Mouse (Mus musculus) kidney, postnatal 10 days (tissue): Measurements from ENCODE around the gene Leo1.
A peak's percentile ranks its signal among the peaks of the same experiment; 100 is the strongest.

Experiments
- DNase-seq: peaks from one replicate; pipeline ENCODE4 v3.0.0; 2021; ENCODE audit warnings: mixed read lengths

Leo1 gene

DNA sequence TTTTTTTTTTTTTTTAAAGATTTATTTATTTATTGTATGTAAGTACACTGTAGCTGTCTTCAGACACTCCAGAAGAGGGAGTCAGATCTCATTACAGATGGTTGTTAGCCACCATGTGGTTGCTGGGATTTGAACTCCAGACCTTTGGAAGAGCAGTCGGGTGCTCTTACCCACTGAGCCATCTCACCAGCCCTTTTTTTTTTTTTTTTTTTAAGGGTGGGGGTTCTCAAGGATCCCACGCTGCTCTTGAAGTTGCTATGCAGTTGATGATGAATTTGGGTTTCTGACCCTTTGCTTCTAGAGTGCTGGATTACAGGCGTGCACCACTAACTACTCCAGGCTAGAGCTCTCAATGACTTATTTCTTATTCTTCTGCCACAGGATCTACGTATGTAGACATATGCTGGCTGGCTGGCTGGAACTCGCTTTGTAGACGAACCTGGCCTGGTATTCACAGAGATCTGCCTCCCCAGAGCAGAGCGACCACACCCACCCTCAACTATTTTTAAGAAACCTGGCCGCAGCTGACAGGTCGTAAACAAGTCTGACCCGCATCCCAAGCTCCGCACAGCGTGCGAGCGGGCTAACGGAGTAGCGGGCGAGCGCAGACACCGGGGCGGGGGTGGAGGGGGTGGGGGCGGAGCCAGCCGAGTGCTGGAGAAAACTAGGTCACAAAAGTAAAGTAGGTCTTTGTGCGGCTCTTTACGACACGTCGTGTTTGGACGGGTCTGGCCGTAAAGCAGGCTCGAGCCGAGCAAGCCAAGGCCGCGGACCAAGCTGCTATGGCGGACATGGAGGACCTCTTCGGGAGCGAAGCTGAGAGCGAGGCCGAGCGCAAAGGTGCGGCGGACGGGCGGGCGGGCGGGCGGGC is at the start of gene Leo1:
Leo1 (plus strand) TSS at position 729 of the 871 bp plus-strand sequence.
- peak; percentile 92 for DNase-seq

DNA sequence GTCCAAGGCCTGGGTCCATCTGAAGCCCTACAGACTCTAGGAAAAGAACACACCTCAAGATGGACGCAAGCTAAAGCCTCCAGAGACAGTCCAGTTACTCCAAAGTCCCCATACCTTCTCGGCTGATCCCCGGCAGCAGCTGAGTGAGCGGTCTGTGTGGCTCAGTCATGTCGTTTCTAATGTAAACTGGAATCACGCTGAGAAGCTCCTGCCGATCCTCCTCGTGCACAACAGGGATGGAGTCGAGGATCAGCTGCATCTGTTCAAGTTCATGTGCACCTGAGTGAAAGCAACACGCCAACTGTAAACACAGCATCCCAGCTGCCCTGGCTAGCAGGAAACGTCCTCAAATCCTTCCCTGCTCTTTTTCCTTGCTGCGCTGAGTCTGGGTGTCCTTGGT is 48.1 kb upstream of the Leo1 start:
- DNase-seq = no peak

- DNase-seq = no peak
Observed at GRCm38 (mm10) chr9:75395971-75396370, 45.4 kb upstream of the Leo1 start.

DNA sequence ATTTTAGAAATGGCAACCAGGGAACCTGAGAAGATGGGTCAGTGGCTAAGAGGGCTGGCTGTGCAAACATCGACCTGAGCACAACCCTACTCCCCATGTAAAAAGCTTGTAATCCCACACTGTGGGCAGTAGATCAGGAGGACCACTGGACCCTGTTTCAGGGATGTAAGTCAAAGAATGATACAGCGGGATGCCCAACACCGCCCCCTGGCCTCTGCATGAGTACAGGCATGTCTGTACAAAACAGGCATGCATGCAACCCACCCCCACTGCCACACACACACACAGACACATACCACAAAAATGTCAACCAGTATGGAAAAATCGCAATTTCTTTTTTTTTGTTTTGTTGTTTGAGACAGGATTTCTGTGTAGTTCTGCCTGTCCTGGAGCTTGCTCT is 42.3 kb upstream of the Leo1 start:
- DNase-seq = no peak

DNA sequence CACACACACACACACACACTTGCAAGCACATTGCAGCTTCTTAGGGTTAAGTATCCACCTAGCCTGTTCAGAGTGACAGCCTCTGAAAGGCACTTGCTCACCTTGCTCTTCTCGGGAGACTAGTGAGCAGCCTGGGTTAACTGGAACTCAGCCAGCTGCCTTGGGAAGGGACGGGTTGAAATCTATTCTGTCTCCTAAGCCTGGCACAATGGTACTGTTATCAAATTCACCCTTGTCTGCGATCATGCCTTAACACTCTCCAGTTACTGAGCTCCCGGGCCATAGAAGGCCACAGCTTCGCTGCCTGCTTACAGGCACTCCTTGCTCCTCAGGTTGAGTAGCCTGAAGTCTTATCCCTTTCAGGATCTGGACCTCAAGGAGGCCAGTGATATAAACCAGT is 40.7 kb upstream of the Leo1 start:
- no peak for DNase-seq

- no peak for DNase-seq
Observed at GRCm38 (mm10) chr9:75401593-75402504, 39.5 kb upstream of the Leo1 start.

GRCm38 (mm10) chr9:75403520-75403919 is 37.8 kb upstream of the Leo1 start:
- DNase-seq = no peak

GRCm38 (mm10) chr9:75406121-75406520 is 35.2 kb upstream of the Leo1 start:
- no peak for DNase-seq

GRCm38 (mm10) chr9:75407803-75408202 is 33.5 kb upstream of the Leo1 start:
- DNase-seq = peak; percentile 57

DNA sequence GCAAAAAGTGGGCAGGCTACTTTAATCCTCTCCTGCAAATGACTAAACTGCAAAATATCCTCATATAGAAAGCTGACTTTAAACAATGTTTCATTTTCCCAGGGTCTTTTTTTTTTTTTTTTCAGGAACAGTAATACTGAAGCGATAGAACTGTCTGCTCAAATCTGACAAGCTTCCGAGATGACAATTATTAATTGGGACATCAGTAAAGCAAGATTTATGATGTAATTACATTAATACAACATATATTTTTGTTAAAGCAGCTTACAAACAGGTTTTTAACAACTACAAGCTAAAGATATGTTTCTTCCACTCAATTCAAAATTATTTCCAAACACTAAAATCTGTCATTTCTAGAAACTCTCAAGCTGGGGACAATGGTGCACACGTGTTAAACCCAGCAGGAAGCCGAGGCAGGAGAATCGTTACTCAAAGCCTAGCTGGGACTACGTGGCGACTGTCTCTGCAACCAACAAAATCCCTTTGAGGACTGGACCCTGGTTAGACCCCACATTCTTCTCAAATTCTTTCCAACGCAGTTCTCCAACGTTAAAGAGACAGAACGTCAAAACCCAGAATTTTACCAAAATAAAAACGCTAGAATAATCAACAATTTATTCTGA is 33.0 kb upstream of the Leo1 start:
- DNase-seq = no peak

GRCm38 (mm10) chr9:75409031-75409851 is 32.1 kb upstream of the Leo1 start:
- peak; percentile 86 for DNase-seq

DNA sequence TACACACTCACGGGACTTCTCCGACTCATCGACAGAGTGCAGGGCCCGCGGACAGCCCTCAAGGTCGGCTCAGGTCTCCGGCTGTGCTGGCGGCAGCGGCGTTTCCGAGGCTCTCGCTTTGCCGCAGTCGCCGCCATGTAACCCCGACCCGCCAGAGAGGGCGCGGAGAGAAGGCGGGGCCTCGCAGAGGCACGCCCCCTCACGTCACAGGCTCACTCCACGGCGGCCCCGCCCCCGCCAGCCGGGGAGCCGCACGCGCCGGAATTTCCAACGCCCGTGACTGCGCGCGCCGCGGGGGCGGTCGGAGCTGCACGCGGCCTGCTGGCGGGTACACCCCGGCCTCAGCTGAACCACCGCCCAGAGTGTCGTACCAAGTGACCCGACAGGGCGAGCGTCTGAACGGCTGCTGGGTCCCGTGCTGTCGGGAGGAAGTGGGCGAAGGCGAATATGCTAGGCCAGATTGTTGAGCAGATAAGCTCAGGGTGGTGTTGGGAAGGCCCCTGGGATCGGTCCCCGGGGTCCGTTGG is 31.4 kb upstream of the Leo1 start, which contains the start of gene Mapk6:
Mapk6 (minus strand) TSS at position 154 of the 527 bp plus-strand sequence.
- peak; percentile 99 for DNase-seq

- DNase-seq = no peak
Observed at GRCm38 (mm10) chr9:75410868-75411487, 30.3 kb upstream of the Leo1 start.

GRCm38 (mm10) chr9:75411584-75411983 is 29.7 kb upstream of the Leo1 start:
- no peak for DNase-seq

GRCm38 (mm10) chr9:75413206-75413605 is 28.1 kb upstream of the Leo1 start:
- DNase-seq = no peak

DNA sequence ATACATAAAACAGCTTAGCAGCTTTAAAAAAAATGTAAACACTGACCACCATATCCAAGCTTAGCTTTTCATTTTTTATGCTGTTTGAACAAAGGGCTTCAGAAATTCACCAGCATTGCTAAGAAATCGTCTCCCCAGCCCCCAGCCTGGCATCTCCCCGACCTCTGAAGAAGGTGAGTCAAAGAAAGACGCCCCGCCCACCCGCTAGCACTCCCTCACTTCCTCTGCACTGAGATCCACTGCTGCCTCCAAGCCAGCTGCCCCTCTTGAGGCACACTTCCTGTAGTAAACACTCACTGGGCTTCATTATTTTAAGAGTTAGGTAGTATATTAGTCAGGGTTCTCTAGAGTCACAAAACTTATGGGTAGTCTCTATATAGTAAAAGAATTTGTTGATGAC is 27.1 kb upstream of the Leo1 start:
- DNase-seq = peak; percentile 42

GRCm38 (mm10) chr9:75422251-75422691 is 19.1 kb upstream of the Leo1 start:
- no peak for DNase-seq

GRCm38 (mm10) chr9:75423683-75424082 is 17.6 kb upstream of the Leo1 start:
- no peak for DNase-seq

- DNase-seq = no peak
Observed at GRCm38 (mm10) chr9:75424358-75425150, 16.8 kb upstream of the Leo1 start.

- DNase-seq = no peak
Observed at GRCm38 (mm10) chr9:75425796-75426391, 15.4 kb upstream of the Leo1 start.
